Comparison of ENCODE assay signal across 9 mouse cellular contexts in the genomic region with DNA sequence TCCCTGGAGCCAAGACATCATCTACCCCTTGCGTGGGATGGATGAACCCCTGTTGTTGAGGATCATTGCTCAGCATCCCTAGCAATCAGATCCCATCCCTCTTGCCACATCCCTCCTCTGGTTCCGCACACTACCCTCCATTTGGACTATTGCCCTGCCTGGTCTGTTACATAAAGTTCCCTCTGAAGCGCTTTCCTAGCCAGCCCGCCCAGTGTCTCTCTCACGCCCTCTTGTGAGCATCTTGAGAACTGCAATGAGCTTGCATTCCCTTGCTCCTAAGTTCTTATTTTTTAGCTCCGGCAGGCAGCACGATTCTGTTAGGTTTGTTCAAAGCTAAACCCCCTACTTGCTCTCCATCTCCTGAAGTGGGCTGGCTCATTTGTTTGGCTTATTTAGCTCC. TPM values are rescaled to one million over a fixed set of nuclear protein-coding genes. Genes with fewer than 3 reads are reported as not detected.
DNase-seq lines count a peak whose midpoint lies in the region; ATAC-seq and TF ChIP-seq lines count a peak whose summit lies in the region.
"Had no signal": no experiment of that assay in that cellular context is flagged by ENCODE, and none has a peak within 500 bp of the region (broad histone marks: within the 10 kb centered on the region; RNA-seq: fewer than 3 reads in every experiment).

No protein-coding gene starts in this region.

- H3K4me1 ChIP-seq in liver, embryonic 12.5 days, result no peaks in the 10 kb centered on the region
- H3K4me1 ChIP-seq in forebrain, postnatal 0 days (ENCODE audit: insufficient read depth), result no peaks in the 10 kb centered on the region
- H3K4me1 ChIP-seq: liver, embryonic 15.5 days had no signal

- H3K4me3 ChIP-seq in liver, embryonic 12.5 days, result no peak overlapping the region
- H3K4me3 ChIP-seq in forebrain, postnatal 0 days (ENCODE audit: low read depth, low read length), result no peak overlapping the region
- H3K4me3 ChIP-seq: liver, embryonic 15.5 days had no signal

- no peak overlapping the region for H3K4me2 ChIP-seq in liver, embryonic 12.5 days
- H3K4me2 ChIP-seq in forebrain, postnatal 0 days (ENCODE audit: low read depth), result no peak overlapping the region
- H3K4me2 ChIP-seq: liver, embryonic 15.5 days had no signal

- H3K9me3 ChIP-seq in liver, embryonic 12.5 days (replicated peaks), result no peaks in the 10 kb centered on the region
- no peaks in the 10 kb centered on the region for H3K9me3 ChIP-seq in forebrain, postnatal 0 days (ENCODE audit: low read length)
- H3K9me3 ChIP-seq: liver, embryonic 15.5 days had no signal

- peak; percentile 75 for TF ChIP-seq CTCF in forebrain, postnatal 0 days (IDR thresholded peaks at IDR 0.05; ENCODE audit: low read depth)

- H3K27me3 ChIP-seq in liver, embryonic 12.5 days (replicated peaks), result no peaks in the 10 kb centered on the region
- H3K27me3 ChIP-seq in forebrain, postnatal 0 days (ENCODE audit: insufficient read depth, low read length), result no peaks in the 10 kb centered on the region
- H3K27me3 ChIP-seq: liver, embryonic 15.5 days had no signal

- ATAC-seq in liver, embryonic 12.5 days, result no peak
- ATAC-seq in forebrain, postnatal 0 days, result no peak
- peak; percentile 76 for ATAC-seq in megakaryocyte progenitor cell, adult 5-6 weeks (replicated peaks; ENCODE audit: poor library complexity)

- peak; percentile 34 for DNase-seq in liver
- peak; percentile 25 for DNase-seq in c-Kit-positive CD71-negative TER-119-negative erythroid progenitor cells, embryonic 14.5 days (ENCODE audit: low read depth)
- DNase-seq in forebrain, postnatal 0 days, result peak; percentile 70
- peak; percentile 34 for DNase-seq in layer of hippocampus, adult 9-11 months
- no peak for DNase-seq in spleen, postnatal 36 days (ENCODE audit: low spot score in 2 of 2)
- DNase-seq in yolk sac, embryonic 10.5 days (ENCODE audit: low spot score), result no peak

- no peaks in the 10 kb centered on the region for H3K36me3 ChIP-seq in liver, embryonic 12.5 days
- no peaks in the 10 kb centered on the region for H3K36me3 ChIP-seq in forebrain, postnatal 0 days (ENCODE audit: insufficient read depth)
- H3K36me3 ChIP-seq: liver, embryonic 15.5 days had no signal

- H3K9ac ChIP-seq in liver, embryonic 12.5 days, result no peak overlapping the region
- no peak overlapping the region for H3K9ac ChIP-seq in forebrain, postnatal 0 days
- H3K9ac ChIP-seq: liver, embryonic 15.5 days had no signal

- WGBS in liver, embryonic 12.5 days (ENCODE audit: insufficient replicate concordance), result 33% methylated on average over 7 of the region's 7 CpGs
- WGBS in forebrain, postnatal 0 days, result 22% methylated on average over 7 of the region's 7 CpGs

- no peak overlapping the region for H3K27ac ChIP-seq in liver, embryonic 12.5 days
- no peak overlapping the region for H3K27ac ChIP-seq in forebrain, postnatal 0 days (ENCODE audit: low read depth, low read length)
- H3K27ac ChIP-seq: liver, embryonic 15.5 days had no signal

RNA-seq across cellular contexts. Expression of a gene that starts 6.2 kb away (rescaled TPM):
- not detected in 2 replicates for polyA plus RNA-seq in liver, embryonic 12.5 days (2016; fragmentation: Nextera tagmentation; extraction: Ambion mirVana)
- 0.15 TPM in 1 of 2 replicates, not detected in the other for total RNA-seq in forebrain, postnatal 0 days (2014; rRNA removed)
- polyA plus RNA-seq in forebrain, postnatal 0 days (2015; fragmentation: Nextera tagmentation; extraction: Ambion mirVana), result not detected in 2 replicates
- total RNA-seq in megakaryocyte progenitor cell, adult 5-6 weeks (2015), result not detected in 2 replicates
- not detected in 2 replicates for total RNA-seq in megakaryocyte progenitor cell, adult 5-6 weeks (2017)

RNA-seq across cellular contexts. Expression of a gene that starts 10.2 kb away (rescaled TPM):
- polyA plus RNA-seq in liver, embryonic 12.5 days (2016; fragmentation: Nextera tagmentation; extraction: Ambion mirVana), result not detected in 2 replicates
- total RNA-seq in forebrain, postnatal 0 days (2014; rRNA removed), result not detected in 2 replicates
- polyA plus RNA-seq in forebrain, postnatal 0 days (2015; fragmentation: Nextera tagmentation; extraction: Ambion mirVana), result 0.07 TPM in 1 of 2 replicates, not detected in the other
- total RNA-seq in megakaryocyte progenitor cell, adult 5-6 weeks (2015), result not detected in 2 replicates
- total RNA-seq in megakaryocyte progenitor cell, adult 5-6 weeks (2017), result not detected in 2 replicates
- polyA plus RNA-seq: liver, embryonic 15.5 days had no signal

RNA-seq across cellular contexts. Expression of a gene that starts 34.0 kb away (rescaled TPM):
- polyA plus RNA-seq in liver, embryonic 12.5 days (2016; fragmentation: Nextera tagmentation; extraction: Ambion mirVana), result not detected in 2 replicates
- not detected in 2 replicates for total RNA-seq in forebrain, postnatal 0 days (2014; rRNA removed)
- polyA plus RNA-seq in forebrain, postnatal 0 days (2015; fragmentation: Nextera tagmentation; extraction: Ambion mirVana), result not detected in 2 replicates
- total RNA-seq in megakaryocyte progenitor cell, adult 5-6 weeks (2015), result not detected in 2 replicates
- total RNA-seq in megakaryocyte progenitor cell, adult 5-6 weeks (2017), result not detected in 2 replicates
- polyA plus RNA-seq: liver, embryonic 15.5 days had no signal

RNA-seq across cellular contexts. Expression of a gene that starts 41.1 kb away (rescaled TPM):
- not detected in 2 replicates for polyA plus RNA-seq in liver, embryonic 12.5 days (2016; fragmentation: Nextera tagmentation; extraction: Ambion mirVana)
- 0.05 TPM in 1 of 2 replicates, not detected in the other for total RNA-seq in forebrain, postnatal 0 days (2014; rRNA removed)
- polyA plus RNA-seq in forebrain, postnatal 0 days (2015; fragmentation: Nextera tagmentation; extraction: Ambion mirVana), result not detected in 2 replicates
- not detected in 2 replicates for total RNA-seq in megakaryocyte progenitor cell, adult 5-6 weeks (2015)
- not detected in 2 replicates for total RNA-seq in megakaryocyte progenitor cell, adult 5-6 weeks (2017)
- polyA plus RNA-seq: liver, embryonic 15.5 days had no signal

RNA-seq across cellular contexts. Expression of a gene that starts 54.0 kb away (rescaled TPM):
- not detected in 2 replicates for polyA plus RNA-seq in liver, embryonic 12.5 days (2016; fragmentation: Nextera tagmentation; extraction: Ambion mirVana)
- total RNA-seq in forebrain, postnatal 0 days (2014; rRNA removed), result not detected in 2 replicates
- not detected in 2 replicates for polyA plus RNA-seq in forebrain, postnatal 0 days (2015; fragmentation: Nextera tagmentation; extraction: Ambion mirVana)
- not detected in 2 replicates for total RNA-seq in megakaryocyte progenitor cell, adult 5-6 weeks (2015)
- total RNA-seq in megakaryocyte progenitor cell, adult 5-6 weeks (2017), result not detected in 2 replicates
- polyA plus RNA-seq: liver, embryonic 15.5 days had no signal

Comparison
In these comparisons a context has a peak if more than half of its experiments do, and no peak if none do; other contexts are left out.
1. DNase-seq: peak in liver (single experiment), c-Kit-positive CD71-negative TER-119-negative erythroid progenitor cells, embryonic 14.5 days (single experiment), forebrain, postnatal 0 days (single experiment) and layer of hippocampus, adult 9-11 months (single experiment); none in spleen, postnatal 36 days (0 of 2) and yolk sac, embryonic 10.5 days (single experiment).